Mouse (Mus musculus): ENCODE results near the gene Stxbp1.

GRCm38 (mm10) chr2:32879593-32879992 is 32.5 kb upstream of the Stxbp1 start:
- TF ChIP-seq CTCF (IDR thresholded peaks at IDR 0.05) (no peak), EP300 (IDR thresholded peaks at IDR 0.05) (no peak)
